Mouse (Mus musculus) gastrocnemius, postnatal 36 days (tissue): ENCODE data around the gene Cadm4. TPM values are rescaled to one million over a fixed set of nuclear protein-coding genes. Genes with fewer than 3 reads are reported as not detected.

ENCODE experiments used
- DNase-seq, 2 experiments: peaks; one replicate each; pipeline ENCODE4 v3.0.0; 2022
- intact Hi-C: fragments of 180-260 bp; cut with DNase I; formaldehyde crosslinking; loops from one replicate; pipeline ENCODE4 v1.15.1; 2025
- total RNA-seq, 2 experiments: library from RNA; stranded (reverse); gene quantifications; 2 replicates each; pipeline ENCODE4 v1.2.3; 2021

The Cadm4 gene
- total RNA-seq, 2 experiments from 2014 or later: 2.7 to 4.6 TPM

DNA sequence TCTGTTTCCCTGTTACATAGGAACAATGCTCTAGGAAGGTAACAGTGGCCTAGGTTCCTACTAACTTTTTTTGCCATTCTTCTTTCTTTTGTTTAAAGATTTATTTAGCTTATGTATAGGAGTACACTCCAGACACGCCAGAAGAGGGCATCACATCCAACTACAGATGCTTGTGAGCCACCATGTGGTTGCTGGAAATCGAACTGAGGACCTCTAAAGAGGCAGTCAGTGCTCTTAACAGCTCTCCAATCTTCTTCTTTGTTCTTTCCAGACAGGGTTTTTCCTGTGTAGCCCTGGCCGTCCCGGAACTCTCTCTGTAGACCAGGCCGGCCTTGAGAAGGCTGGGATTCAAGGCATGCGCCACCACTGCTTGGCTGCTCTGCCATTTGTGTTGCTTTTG, 43.2 kb downstream of the Cadm4 start:
- intact Hi-C loops: no loop called here
- DNase-seq: no peak

DNA sequence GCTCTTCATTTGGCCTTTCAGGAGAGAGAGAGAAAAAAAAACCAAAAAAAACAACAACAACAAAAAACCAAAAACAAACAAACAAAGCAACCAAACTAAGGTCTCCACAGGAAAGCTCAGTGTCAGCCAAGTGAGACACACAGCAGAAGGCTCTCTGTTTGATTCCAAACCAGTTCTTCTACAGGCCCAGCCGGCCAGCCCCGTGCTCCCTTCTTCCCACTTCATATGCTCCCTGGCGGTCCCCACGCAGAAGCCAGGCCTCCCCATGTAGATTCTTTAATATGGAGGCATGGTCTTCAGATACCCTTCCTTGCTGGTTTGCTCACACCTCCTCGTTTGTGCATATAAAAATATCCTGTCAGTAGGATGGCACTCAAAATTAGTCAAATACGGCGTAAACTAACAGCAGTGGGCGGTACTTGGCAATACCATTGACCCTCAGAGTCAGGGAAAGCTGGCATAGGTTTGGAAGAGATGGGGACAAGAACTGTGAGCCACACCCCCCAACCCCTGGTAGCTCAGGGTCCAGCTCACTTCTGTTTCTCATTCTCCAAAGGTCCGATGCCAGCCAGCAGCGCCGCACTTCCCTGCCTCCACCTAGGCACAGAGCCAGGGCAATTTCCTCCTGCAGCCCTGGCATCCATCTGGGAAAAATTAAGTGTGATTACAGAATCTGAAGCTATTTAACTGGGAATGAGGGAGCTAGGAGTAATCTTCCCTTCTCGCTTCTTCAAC, 44.0 kb downstream of the Cadm4 start:
- intact Hi-C loops: no loop called here
- no peak for DNase-seq

DNA sequence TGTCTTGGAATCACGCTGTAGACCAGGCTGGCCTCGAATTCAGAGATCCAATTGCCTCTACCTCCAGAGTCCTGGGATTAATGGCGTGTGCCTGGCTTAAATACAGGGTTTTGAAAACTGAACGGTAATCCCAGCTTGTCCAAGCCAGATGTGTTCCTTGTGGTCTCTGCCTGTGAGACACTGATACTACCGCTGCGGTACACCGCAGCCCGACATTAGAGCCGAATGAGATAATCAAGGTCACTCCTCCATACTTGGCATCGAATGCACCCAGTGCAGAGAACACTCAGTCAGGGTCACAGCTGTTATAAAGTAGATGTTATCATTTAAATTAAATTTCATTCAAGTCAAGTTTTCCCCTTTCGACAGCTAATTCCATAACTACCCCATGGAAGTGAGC, 47.0 kb downstream of the Cadm4 start:
- no peak for DNase-seq
- intact Hi-C loops: no loop called here

DNA sequence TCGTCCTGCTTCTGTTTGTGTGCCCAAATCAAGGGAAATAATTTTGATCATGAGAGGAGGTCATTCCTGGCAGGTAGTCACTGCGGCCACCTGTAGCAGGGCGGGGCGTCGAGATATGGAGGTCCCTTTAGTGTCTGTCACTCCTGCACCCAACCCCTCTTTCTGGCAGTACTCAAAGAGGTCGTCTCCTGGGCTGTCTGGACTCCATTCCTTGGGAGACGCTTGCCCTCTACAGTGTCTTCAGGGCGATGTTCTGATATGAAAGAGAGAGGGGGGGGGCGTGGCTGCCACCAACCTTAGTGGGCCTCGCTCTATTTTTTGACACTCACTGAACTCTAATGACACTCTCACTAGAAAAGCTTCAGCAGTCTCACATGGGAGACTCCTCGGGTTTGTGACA, 47.8 kb downstream of the Cadm4 start:
- intact Hi-C loops: no loop called here
- no peak for DNase-seq

DNA sequence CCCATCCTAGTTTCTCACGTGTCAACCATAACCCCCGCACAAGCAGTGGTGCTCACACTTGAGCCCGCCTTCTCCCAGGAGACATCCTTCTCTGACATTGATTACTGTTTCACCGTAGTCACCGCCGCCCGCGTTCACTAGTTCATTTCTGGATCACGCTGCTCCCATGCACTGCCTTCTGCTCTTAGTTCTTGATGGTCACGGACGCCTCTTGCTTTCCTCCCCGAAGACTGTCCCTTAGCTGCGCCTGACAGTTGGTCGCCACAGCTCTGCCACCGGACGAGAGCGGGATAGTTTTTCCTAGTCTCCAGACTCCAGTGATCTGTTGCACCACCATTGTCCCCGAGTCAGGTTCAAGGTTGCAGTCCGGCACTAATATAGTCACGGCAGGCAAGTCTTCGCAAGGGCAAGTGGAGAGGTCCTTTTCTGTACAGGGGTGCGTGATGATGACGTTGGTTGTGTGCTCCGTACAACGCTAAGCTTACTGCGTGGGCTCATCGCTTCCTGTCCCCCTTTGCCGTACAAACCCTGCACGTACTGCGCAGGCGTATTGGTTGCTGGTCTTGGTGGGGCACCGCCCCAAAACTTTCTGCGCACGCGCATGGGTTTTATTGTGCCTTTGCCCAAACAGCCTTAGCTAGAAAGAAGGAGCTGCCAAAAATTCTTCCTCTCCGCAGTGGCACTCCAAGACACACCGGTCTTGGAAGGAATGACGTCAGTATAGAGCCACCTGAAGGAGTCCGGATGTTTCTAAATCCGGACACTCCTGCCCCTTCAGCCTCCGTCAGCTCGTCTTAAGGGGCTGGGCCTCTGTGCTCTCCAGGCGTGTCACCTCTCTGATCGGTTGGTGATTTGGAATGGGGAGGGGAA, 48.5 kb downstream of the Cadm4 start, which contains the start of gene Irgq:
Irgq (plus strand) TSS at position 628 of the 870 bp plus-strand sequence.
- intact Hi-C loops: loop anchor here (2.0 kb wide), 1 partner anchor 15 kb away; no protein-coding TSS in a partner anchor
- DNase-seq: peak; percentile 97 to 98

DNA sequence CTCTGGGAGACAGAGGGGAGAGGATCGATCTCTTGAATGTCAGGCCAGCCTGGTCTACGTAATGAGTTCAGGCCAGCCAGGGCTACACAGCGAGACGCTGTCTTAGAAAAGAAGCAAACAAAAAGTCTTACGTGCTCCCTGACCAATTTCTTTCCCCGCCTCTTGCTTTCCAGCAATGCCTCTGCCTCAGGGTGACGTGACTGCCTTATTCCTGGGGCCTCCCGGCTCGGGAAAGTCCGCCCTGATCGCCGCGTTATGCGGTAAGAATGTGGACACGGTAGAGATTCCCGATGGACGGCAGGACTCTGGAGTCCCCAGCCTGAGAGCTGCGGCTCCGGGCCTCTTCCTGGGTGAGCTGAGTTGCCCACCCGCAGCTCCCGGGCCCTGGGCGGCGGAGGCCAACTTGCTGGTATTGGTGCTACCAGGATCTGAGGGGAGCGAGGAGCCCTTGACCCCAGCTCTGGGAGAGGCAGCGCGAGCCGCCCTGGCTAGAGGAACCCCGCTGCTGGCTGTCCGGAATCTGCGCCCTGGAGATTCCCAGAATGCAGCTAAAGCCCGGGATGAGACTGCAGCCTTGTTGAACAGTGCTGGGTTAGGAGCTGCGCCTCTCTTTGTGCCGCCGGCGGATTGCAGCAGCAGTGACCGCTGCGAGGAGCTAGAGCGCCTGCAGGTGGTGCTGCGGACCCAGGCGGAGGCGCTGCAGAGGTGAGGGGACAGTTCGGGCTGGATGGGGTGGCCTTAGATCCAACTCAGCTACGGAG, 49.6 kb downstream of the Cadm4 start:
- peak; percentile 49 for DNase-seq
- intact Hi-C loops: loop anchor here (2.0 kb wide), 1 partner anchor 13 kb away; no protein-coding TSS in a partner anchor

DNA sequence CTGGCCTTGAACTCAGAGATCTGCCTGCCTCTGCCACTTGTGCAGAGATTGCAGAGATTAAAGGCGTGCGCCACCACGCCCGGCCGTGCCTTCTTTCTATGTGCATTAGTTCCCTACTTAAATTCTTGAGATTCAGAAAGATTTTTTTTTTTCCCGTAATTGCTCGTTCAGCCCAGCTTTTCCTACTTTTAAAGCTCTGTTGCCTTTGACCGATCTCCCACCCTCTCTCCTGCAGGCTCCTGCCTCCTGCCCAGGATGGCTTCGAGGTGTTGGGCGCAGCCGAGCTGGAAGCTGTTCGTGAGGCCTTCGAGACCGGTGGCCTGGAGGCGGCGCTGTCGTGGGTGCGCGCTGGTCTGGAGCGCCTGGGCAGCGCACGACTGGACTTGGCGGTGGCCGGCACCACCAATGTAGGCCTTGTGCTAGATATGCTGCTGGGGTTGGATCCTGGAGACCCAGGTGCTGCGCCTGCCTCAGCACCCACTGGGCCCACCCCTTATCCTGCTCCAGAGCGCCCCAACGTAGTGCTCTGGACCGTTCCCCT, 51.3 kb downstream of the Cadm4 start:
- intact Hi-C loops: no loop called here
- no peak for DNase-seq

DNA sequence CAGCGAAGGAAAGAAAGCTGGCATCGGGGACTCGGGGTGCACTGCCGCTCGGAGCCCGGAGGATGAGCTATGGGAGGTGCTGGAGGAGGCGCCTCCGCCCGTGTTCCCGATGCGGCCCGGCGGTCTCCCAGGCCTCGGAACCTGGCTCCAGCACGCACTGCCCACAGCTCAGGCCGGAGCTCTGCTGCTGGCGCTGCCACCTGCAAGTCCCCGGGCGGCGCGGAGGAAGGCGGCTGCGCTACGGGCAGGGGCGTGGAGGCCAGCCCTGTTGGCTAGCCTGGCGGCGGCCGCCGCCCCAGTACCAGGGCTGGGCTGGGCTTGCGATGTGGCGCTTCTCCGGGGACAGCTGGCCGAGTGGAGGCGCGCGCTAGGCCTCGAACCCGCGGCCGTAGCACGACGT, 52.0 kb downstream of the Cadm4 start:
- DNase-seq: no peak
- intact Hi-C loops: no loop called here

DNA sequence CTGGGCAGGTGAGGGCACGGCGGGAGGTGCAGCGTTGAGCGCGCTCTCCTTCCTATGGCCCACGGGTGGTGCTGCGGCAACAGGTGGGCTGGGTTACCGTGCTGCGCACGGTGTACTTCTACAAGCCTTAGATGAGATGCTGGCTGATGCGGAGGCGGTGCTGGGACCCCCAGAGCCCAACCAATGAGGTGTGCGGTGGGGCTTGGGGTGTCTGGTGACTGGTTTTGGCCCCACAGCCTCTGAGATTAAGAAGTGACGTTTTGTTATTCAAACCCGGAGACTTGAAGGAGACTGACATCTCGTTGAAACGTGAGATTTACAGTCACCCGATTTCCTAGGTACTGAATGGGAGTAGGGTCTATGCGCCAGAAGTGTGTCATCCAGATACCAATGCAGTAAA, 52.5 kb downstream of the Cadm4 start:
- intact Hi-C loops: no loop called here
- DNase-seq: no peak

DNA sequence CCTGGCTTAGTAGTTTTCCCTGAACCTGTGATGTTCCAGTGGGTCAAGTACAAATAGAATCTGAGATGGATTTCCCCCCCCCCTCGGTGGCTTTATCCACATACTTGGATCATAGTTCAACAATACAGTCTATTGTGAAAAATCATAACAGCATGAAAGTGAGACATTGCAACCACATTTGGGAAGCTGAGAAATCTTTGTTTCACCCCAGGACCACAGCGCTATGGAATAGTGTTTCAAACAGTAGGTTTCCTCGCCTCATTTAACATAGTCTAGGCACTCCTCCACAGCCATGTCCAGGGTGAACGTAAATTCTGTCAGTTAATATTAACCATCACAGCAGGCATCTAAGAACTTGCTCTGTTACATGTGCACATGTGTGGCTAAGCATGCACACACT, 55.3 kb downstream of the Cadm4 start:
- DNase-seq: no peak
- intact Hi-C loops: no loop called here

DNA sequence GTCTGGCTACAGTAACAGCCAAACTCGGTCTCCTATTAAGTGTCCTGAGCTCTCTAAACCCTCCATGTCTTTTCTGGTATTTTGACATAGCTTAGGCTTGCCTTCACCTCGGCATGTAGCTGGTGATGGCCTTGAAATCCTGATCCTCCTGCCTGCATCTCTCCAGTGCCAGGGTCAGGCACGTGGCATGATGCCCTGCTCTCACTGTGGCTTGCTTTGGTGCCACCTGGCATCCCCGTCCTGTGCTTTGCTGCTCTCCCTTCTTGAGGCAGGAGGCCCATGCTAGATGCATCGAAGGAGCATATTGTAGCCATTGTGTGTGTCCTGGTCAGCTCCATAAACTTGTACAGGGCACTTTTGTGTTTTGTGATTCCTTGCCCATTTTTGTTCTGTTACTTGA, 55.8 kb downstream of the Cadm4 start:
- intact Hi-C loops: no loop called here
- DNase-seq: peak in 1 of 2 experiments; percentile 16

DNA sequence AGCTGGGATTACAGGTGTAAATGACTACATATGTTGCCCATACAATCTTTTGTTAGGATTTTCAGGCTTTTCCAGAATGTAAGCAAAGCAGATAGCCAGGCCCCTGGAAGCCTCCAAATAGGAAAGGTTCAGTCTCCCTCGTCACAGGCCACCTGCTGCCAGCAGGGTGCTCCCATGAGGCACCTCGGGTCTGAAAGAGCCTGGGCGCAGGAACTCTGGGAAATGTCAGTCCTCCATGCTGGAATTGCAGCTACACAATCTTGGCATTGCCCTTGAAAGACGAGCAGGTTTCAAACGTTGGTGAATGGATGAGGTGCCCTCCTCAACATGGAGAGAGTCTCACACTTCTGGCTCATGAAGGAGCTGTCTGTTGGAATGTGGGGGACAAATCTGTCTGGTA, 56.3 kb downstream of the Cadm4 start:
- DNase-seq: no peak
- intact Hi-C loops: no loop called here

DNA sequence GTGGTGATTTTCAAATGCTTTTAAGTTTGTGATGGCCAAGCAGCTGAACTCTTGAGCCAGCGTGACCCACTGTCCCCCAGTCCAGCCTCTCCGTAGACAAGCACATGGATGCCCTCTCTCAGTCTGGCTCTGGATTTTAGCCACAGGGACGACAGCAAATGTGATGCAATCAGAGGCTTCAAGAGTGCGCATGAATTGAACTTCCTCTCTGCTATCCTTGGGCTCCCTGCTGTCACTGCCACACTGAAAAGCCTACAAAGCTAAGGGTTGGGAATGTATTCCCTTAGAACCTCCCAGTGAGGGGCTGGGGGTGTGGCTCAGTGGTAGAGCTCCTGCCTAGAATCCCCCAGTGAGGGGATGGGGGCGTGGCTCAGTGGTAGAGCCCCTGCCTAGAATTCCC, 56.9 kb downstream of the Cadm4 start:
- no peak for DNase-seq
- intact Hi-C loops: no loop called here

DNA sequence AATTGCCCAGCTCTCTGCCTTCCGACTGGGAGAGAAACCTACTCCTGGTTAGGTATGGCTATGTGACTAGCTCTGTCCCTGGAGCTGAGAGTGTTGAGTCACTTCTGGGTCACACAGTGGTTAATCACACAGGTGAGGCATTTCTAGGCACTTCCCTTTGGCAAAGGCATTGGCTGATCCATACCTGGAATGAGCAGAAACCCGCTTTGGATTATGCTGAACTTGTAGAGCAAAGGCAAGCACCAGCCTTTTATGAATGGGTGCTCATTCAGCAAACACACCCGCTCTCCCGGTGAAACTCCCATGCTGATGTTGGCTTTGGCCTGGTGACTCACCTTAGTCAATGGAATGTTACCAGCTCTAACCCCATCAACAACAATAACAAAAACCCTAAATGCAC, 57.9 kb downstream of the Cadm4 start:
- DNase-seq: no peak
- intact Hi-C loops: no loop called here

DNA sequence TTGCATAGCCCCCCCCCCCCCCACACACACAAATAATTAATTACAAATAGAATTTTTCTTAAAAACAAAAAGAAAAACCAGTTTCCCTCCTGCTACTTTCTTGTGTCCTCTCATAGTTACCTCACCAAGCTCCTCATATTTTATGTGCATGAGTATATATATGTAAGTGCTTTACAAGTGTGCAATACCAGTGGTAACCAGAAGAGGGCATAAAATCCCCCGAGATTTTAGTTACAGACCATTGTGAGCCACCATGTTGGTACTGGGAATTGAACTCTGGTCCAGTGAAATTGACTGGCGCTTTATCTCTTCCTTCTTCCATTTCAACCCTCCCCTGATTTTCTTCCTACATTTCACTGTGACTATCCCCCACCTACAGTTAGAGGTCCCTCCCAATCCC, 62.7 kb downstream of the Cadm4 start:
- DNase-seq: no peak
- intact Hi-C loops: loop anchor here (2.0 kb wide), 1 partner anchor 14 kb away; the partner anchor contains the start of gene Irgq

DNA sequence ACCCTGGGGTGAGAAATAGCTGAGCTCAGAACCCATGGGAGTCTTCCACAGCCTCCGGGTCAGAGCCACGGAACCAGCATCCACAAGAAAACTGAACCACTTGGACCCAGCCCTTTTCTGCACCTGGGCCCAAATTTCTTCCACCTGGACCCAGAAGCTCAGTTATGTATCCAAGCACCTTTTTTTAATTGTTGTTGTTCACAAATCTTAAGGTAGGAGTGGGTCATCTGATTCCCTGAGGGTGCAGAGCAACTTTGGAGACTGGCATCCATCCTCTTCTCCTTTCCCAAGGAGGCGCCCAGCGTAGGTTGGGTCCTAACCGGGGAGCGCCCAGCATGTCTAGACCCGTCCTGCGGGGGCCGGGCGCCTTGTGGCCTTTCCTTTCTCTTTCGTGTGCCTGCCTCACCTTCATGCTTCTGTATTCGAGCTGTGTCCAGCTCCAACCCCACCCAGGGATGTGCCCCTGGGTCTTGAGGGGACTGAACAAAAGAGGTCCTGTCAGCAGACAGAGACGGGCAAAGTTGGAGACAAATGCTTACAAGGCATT, 64.3 kb downstream of the Cadm4 start, which contains the start of the genes Pinlyp and Xrcc1:
Pinlyp (minus strand) TSS at position 51 of the 547 bp plus-strand sequence.
Xrcc1 (plus strand) TSS at position 222 of the 547 bp plus-strand sequence.
- DNase-seq: no peak
- intact Hi-C loops: no loop called here

DNA sequence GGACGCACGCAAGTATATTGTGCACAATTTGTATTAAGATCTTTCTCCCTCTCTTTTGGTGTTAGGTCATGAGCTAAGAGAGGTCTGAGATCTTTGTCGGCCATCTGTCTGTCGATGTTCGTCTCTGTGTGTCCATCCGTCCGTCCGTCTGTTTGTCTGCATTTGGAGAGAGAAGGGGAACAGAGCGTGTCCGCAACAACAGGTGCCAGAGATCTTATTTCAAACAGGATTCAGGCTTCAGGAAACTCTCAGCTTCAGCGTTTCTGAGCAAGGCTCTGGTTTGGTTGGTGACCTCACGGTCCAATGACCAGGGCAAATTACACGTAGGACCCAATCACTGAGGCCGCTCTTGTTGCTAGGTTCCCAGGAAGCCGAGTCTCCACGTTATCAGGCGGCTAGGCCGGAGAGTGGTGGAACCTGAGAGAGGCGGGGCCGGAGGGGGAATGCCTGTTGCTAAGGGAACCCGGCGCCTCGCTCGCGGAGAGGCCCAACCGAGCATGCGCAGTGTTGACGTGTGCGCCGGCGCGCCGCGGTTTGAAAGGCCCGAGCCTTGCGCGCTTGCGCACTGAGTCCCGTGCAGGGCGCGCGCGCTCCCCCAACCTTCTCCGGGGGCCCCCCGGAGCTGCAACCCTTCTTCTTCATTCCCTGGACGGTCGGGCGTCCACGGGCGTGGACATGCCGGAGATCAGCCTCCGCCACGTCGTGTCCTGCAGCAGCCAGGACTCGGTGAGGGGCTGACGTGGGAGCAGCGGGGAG, 65.0 kb downstream of the Cadm4 start:
- intact Hi-C loops: no loop called here
- DNase-seq: peak; percentile 98 to 99

DNA sequence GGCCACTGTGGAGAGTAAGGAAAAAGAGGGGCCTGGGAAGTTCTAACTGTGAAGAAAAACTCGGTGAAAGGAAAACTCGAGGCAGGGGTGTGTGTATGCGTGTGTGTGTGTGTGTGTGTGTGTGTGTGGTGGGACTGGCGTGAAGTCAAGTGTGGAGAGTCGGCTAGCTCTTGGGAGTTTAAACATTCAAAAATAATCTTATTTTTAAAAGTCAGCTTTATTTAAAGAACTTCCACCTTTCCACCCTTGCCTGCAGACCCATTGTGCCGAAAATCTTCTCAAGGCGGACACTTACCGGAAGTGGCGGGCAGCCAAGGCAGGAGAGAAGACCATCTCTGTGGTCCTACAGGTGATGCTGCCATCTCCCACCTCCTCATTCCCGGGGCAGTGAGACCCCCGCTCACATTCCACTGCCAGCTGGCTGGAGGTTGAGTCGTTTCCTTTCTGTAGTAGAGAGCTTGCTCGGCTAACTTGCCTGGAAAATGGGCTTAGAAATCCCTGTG, 65.8 kb downstream of the Cadm4 start:
- DNase-seq: no peak
- intact Hi-C loops: no loop called here
